Mouse (Mus musculus) E14TG2a.4 (cell line): ENCODE results near the gene Znfx1.

ENCODE experiments used
- H3K27me3 ChIP-seq: 2 replicates; pipeline ENCODE4 v1.6.1; 2014; ENCODE audit warnings: low read length, control low read depth; ENCODE audit not compliant: insufficient read depth
- H3K36me3 ChIP-seq: 2 replicates; pipeline ENCODE4 v1.6.1; 2014; ENCODE audit warnings: low read length, control low read depth; ENCODE audit not compliant: insufficient read depth
- H3K4me1 ChIP-seq: replicated peaks from 2 replicates; pipeline ENCODE4 v1.6.1; 2014; ENCODE audit warnings: low read depth, low read length, control low read depth
- H3K4me3 ChIP-seq: replicated peaks from 2 replicates; pipeline ENCODE4 v1.5.1; 2014; ENCODE audit warnings: mild to moderate bottlenecking, low read length
- H3K9me3 ChIP-seq: 2 replicates; pipeline ENCODE4 v1.6.1; 2014; ENCODE audit warnings: low read length, control low read depth
- CTCF ChIP-seq: conservative IDR thresholded peaks from 2 replicates; pipeline ENCODE4 v1.5.1; 2014; ENCODE audit warnings: low read length
- NANOG ChIP-seq: IDR thresholded peaks from 2 replicates; pipeline ENCODE4 v1.6.1; 2014; ENCODE audit warnings: borderline replicate concordance, low read length, mixed read lengths
- POU5F1 ChIP-seq: IDR thresholded peaks from 2 replicates; pipeline ENCODE4 v1.6.1; 2014; ENCODE audit warnings: low read length, borderline replicate concordance

The Znfx1 gene

GRCm38 (mm10) chr2:167062965-167063880, at the start of gene Znfx1:
Gene Znfx1, minus strand, starts transcription at chr2:167063015.
- no peak for TF ChIP-seq CTCF
- TF ChIP-seq NANOG, result no peak
- no peak for TF ChIP-seq POU5F1
- H3K9me3 ChIP-seq, result peaks cover 9% of the 10 kb centered on the region; the same call in 1 of the 2 replicates
- peak within 1 kb of the TSS; percentile 90 for H3K4me3 ChIP-seq
- peaks cover 46% of the 10 kb centered on the region for H3K36me3 ChIP-seq
- peaks cover 46% of the 10 kb centered on the region for H3K4me1 ChIP-seq
- H3K27me3 ChIP-seq, result no peaks in the 10 kb centered on the region

- TF ChIP-seq CTCF, result no peak
- no peak for TF ChIP-seq NANOG
- no peak for TF ChIP-seq POU5F1
- Histone ChIP-seq H3K36me3 (no peaks in the 10 kb centered on the region), H3K4me3 (no peak overlapping the region), H3K4me1 (peaks cover 31% of the 10 kb centered on the region), H3K9me3 (peaks cover 7% of the 10 kb centered on the region), H3K27me3 (no peaks in the 10 kb centered on the region)
Measured at GRCm38 (mm10) chr2:167112259-167112658, 49.4 kb upstream of the Znfx1 start.

- Histone ChIP-seq H3K4me3 (no peak overlapping the region), H3K4me1 (peaks cover 53% of the 10 kb centered on the region), H3K9me3 (peaks cover 9% of the 10 kb centered on the region), H3K27me3 (peaks cover 17% of the 10 kb centered on the region), H3K36me3 (no peaks in the 10 kb centered on the region)
- TF ChIP-seq CTCF (no peak), NANOG (no peak)
Measured at GRCm38 (mm10) chr2:167109506-167109905, 46.7 kb upstream of the Znfx1 start.

- Histone ChIP-seq H3K27me3 (peaks cover 27% of the 10 kb centered on the region), H3K4me3 (no peak overlapping the region), H3K4me1 (peaks cover 57% of the 10 kb centered on the region), H3K36me3 (no peaks in the 10 kb centered on the region), H3K9me3 (peaks cover 9% of the 10 kb centered on the region)
- no peak for TF ChIP-seq POU5F1
- TF ChIP-seq CTCF, result no peak
- no peak for TF ChIP-seq NANOG
Measured at GRCm38 (mm10) chr2:167103546-167103945, 40.7 kb upstream of the Znfx1 start.

GRCm38 (mm10) chr2:167101743-167102441, 39.1 kb upstream of the Znfx1 start:
- peaks cover 1% of the 10 kb centered on the region for H3K9me3 ChIP-seq

GRCm38 (mm10) chr2:167094688-167095087, 31.9 kb upstream of the Znfx1 start:
- H3K4me1 ChIP-seq, result peaks cover 14% of the 10 kb centered on the region
- 0 out of 2 replicates have a peak, but pooled peaks cover 3% of the 10 kb centered on the region for H3K27me3 ChIP-seq
- no peak overlapping the region for H3K4me3 ChIP-seq
- H3K36me3 ChIP-seq, result no peaks in the 10 kb centered on the region
- no peaks in the 10 kb centered on the region for H3K9me3 ChIP-seq
- TF ChIP-seq CTCF (no peak), POU5F1 (no peak), NANOG (no peak)

More at GRCm38 (mm10) chr2:167101743-167102441, 39.1 kb upstream of the Znfx1 start:
- no peak for TF ChIP-seq CTCF
- TF ChIP-seq POU5F1, result no peak
- TF ChIP-seq NANOG, result no peak
- Histone ChIP-seq H3K36me3 (no peaks in the 10 kb centered on the region), H3K4me1 (peaks cover 56% of the 10 kb centered on the region), H3K27me3 (peaks cover 27% of the 10 kb centered on the region), H3K4me3 (peak overlapping the region; percentile 46)

GRCm38 (mm10) chr2:167093171-167093900, 30.5 kb upstream of the Znfx1 start:
- peaks cover 14% of the 10 kb centered on the region for H3K4me1 ChIP-seq

GRCm38 (mm10) chr2:167090271-167090670, 27.5 kb upstream of the Znfx1 start:
- no peak overlapping the region for H3K4me3 ChIP-seq
- H3K36me3 ChIP-seq, result no peaks in the 10 kb centered on the region
- H3K4me1 ChIP-seq, result peaks cover 11% of the 10 kb centered on the region
- no peaks in the 10 kb centered on the region for H3K9me3 ChIP-seq
- TF ChIP-seq CTCF (no peak), NANOG (no peak), POU5F1 (no peak)
- H3K27me3 ChIP-seq, result peaks cover 3% of the 10 kb centered on the region; the same call in 1 of the 2 replicates

More at GRCm38 (mm10) chr2:167093171-167093900, 30.5 kb upstream of the Znfx1 start:
- Histone ChIP-seq H3K36me3 (no peaks in the 10 kb centered on the region), H3K9me3 (no peaks in the 10 kb centered on the region), H3K27me3 (peaks cover 3% of the 10 kb centered on the region; the same call in 1 of the 2 replicates), H3K4me3 (no peak overlapping the region)
- no peak for TF ChIP-seq NANOG
- no peak for TF ChIP-seq CTCF
- no peak for TF ChIP-seq POU5F1
